Mouse (Mus musculus) stomach, adult 2 months (tissue): ENCODE results near the gene Ngly1. TPM values are rescaled to one million over a fixed set of nuclear protein-coding genes. Genes with fewer than 3 reads are reported as not detected.

Experiments used
- polyA plus RNA-seq: library from polyadenylated mRNA; depleted of rRNA; stranded (reverse); fragments of >200 nt; gene quantifications from 2 replicates; pipeline ENCODE4 v1.2.3, GENCODE M21; 2012; rRNA removed

Ngly1 gene
- 17.3 and 30.4 TPM in 2 replicates for polyA plus RNA-seq

DNA sequence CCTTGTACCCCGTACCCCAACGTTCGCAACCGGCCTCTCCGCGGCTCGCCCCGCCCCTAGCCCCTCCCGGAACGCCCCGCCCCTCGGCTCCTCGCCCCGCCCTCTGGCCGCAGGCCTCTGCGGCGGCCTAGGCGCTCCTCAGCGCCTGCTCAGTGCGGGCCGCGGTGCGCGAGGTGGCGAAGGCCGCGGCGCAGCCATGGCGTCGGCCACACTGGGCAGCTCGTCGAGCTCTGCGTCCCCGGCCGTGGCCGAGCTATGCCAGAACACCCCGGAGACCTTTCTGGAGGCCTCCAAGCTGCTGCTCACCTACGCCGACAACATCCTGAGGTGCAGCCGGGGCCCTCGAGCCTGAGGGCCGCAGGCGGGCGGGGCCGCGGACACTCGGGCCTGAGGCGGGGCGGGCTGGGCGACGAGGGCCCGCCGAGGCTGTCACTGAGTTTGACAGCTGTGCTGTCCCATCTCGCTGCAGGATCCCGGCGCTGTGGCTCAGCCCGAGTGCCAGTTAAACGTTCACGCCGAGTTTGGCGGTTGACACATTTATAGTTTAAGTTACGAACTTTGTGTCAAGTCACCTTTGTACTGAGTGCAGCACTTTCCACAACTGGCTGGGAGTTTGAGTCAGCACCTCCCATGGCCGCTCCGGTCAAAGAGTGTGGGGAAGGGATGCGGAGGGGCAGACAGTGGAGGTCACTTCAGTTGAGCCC, at the start of gene Ngly1, which contains the start of gene Oxsm:
Gene Ngly1, plus strand, starts transcription at position 110 of the 704 bp plus-strand sequence.
Gene Oxsm, minus strand, starts transcription at position 638 of the 704 bp plus-strand sequence.

Other genes starting within 250 kb of the Ngly1 start
- gene Oxsm, start 528 bp downstream of the Ngly1 start, polyA plus RNA-seq = 0.69 and 0.85 TPM in 2 replicates
- gene Top2b, start 115.9 kb downstream of the Ngly1 start, polyA plus RNA-seq = 0.89 and 1.1 TPM in 2 replicates